Mouse (Mus musculus) MEL-GATA-1-ER (cell line): ENCODE results near the gene Mall.

Experiments
- DNase-seq: peaks from one replicate; pipeline ENCODE4 v3.0.0-alpha.2; 2012; ENCODE audit warnings: low read depth; ENCODE audit errors: extremely low read depth

Mall gene

GRCm38 (mm10) chr2:127730301-127730997, 717 bp upstream of the Mall start:
- DNase-seq = no peak

DNA sequence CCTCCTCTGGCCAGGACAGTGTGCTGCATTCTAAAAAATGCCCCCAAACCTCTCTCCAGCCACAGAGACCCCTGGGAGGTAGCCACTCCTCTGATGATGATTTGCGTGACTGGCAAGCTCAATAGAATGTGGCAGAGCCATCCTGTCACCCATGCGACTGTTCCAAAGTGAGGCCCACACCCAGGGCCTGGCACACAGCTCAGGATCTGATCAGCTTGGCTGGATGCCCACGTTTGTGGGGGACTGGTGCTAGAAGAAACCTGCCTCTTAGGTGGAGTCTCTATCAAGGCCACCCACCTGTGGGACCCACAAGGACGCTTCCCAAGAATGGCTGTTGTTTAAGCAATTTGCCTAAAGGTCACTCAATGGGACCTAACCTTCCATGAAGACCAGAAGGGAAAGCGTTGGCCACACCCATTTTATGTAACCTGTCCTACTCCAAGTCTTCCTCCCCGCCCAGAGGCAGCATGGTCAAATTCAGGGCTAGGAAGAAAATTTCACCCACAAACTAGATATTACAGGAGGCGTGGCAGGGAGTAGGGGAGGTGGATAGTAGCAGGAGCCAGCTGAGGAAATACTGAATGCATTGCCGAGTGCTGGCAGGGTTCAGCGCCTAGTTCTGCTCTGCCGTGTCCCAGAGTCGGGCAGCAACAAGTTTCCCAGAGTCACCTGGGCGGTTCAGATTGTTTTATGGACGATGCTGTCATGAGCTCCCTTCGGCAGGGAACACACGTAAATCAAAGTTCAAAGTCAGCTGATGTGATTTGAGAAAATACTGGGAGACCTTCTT, 876 bp downstream of the Mall start:
- DNase-seq = no peak

DNA sequence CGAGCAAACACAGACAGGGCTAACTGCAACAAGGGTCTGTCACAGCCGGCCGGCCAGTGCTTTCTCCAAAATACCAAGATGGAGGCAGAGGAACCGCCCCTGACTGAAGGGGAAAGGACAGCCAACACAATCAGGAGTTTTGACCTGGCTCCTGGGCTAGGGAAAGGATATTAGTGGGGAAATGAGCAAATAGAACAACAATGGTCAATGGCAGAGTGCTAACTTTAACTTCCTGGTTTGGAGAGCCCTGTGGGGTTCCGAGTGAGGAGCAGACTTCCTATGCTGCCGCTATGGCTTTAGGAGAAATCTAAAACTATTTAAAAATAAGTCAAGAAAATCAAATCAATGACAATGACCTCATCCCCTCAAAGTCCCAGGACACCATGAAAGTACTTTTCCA, 1.6 kb downstream of the Mall start:
- DNase-seq = no peak

DNA sequence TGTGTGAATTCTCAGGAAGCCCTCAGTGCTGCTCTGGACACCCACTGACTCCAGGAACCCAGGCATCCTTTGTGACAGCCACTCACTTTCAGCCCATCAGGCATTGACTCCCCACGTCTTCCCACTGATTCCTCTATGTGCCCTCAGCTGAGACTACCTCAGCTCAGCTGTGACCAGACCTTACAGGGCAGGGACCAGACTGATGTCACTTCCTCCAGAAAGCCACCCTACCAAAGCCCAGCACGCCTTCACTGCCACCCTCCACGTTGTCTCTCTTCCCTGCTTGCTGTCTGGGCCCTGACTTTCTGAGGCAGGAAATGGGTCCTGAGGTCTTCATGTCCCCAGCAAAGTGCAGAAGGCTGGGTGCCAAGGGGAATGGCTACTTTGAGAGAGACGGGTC, 6.5 kb downstream of the Mall start:
- DNase-seq = no peak

- no peak for DNase-seq
Observed at GRCm38 (mm10) chr2:127722176-127722892, 7.4 kb downstream of the Mall start.

DNA sequence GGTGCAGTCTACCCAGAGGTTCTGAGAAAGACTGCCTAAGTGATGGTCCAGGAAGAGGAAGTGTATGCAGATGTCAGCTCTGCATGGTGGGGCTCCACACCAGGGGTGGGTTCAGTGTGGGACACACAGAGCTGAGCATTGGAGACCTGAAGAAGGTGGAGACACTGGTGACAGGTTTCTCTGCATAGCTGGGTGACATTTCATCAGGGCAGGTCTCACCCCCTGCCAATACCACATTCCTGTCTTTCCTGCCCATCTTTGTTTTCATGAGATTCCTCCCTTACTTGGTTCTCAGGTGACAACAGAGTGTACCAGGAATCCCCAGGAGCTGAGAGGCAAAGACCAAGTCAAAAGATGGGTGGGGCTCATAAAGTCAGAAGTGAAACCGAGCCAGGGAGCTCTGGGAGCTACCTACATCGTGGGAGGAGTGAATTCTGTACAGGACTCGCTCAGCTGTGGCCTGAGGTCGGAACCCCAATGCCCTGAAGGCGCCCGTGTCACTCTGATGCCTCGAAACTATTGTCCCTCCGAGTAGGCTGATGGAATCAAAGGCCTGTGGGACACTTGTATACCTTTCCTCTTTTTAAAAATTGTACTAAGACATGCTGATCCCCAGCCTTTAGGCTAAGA, 10.8 kb downstream of the Mall start:
- no peak for DNase-seq

- DNase-seq = no peak
Observed at GRCm38 (mm10) chr2:127714726-127715125, 15.0 kb downstream of the Mall start.

DNA sequence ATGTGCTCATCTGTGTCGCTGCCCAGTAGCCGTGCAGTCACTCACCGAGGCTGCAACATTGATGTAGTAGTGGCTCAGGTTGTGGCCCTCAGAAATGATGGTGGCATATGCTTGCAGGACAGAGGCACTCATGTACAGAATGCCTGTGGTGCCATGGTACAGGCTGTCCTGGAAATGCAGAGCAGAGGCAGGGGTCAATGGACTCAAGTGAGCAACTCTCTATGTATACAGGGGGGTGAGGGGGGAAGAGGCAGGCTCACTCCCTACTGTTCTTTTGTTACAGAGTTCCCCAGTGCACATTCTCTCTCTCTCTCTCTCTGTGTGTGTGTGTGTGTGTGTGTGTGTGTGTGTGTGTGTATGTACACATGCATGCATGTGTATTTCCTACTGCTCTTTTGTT, 20.9 kb downstream of the Mall start:
- DNase-seq = no peak

DNA sequence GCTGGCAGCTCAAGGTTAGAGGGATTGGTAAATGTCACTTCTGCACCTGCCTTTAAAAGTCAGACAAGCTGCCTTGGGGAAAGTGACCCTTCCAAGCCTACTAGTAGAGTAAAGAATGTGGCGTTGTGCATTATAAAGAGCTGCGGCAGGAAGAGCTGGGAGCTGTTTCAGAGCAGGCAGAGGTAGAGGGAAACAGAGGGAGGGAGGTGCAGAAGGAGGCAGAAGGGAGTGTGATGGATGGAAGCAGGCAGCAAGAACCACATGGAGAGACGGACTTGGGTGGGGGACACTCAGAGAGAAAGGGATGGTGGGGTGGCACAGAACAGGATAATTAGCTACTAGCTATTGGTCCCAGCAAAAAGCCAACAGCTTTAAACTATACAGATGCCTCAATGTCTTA, 21.7 kb downstream of the Mall start:
- DNase-seq = no peak

DNA sequence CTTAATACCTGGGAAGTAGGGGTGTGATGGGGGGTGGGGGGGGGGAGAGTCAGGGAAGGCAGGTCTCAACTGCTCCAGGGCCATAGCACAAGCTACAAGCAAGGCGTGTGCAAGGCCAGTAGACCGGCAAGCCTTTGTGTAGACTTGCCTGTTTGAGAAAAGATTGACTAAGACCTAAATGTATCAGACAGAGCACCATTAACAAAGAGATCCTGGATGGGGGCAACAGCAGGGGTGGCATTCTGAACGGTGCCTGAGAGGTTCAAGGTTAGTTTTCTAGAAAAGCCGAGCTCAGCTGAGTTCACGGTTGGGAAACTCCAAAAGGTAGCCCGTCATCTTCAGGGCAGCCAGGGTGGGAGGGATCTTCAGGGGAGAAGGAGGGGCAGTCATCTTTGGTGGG, 24.5 kb downstream of the Mall start:
- DNase-seq = no peak

GRCm38 (mm10) chr2:127689239-127689638, 40.5 kb downstream of the Mall start:
- no peak for DNase-seq

DNA sequence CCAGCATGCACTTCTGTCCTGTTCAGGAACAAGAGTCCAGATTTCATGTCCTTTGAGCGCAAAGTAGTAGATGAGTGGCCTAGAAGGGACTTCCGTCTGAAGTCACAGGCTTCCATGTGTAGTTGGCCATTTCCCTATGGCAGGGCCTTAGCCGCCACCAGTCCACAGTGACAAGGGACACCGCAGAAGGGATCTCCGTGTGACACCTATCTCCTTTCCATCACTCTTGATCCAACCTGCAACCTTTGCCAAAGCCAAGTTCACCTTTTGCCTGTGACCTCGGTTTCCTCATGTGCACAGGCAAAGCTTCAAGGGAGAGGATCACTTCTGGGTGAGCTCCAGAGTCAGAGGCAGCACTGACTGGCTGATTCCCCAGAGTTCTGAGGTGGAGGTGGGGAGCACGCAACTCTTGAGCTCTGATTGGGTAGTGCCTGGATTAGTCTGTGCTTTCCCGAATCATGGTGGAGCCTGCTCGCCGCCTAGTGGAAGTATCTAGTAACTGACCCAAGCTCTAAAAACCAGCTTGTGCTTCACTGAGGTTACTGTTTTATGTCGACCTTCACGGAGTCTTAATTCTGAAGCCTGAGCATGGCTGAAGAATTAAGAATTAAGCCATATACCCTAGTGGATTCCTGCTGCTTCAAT, 45.9 kb downstream of the Mall start:
- peak; percentile 84 for DNase-seq

DNA sequence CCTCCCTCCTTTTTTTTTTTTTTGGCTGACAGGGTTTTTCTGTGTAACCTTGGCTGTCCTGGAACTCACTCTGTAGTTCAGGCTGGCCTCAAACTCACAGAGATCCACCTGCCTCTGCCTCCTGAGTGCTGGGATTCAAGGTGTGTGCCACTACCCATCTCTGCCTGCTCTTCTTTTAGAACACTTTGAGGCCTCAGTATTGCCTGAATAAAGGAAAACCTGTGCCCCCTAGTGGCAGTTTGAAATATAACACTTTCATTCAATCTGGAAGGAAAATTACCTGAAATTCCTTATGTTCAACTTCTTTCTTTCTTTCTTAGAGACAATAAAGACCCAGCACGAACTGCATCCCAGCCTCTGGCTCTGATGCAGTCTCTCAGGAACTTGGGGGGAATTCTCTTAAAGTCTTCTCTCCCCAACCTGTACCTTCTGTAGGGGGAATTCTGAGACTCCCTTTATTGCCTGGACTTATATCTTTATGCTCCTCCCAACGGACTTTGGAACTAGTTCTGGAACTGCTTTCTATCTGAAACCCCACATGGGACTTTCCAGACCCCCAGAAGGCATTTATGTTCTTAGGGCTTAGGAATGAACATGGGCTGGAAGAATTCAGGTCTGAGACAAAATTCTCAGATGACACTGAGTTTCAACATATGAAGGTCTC, 61.8 kb downstream of the Mall start:
- peak; percentile 17 for DNase-seq

DNA sequence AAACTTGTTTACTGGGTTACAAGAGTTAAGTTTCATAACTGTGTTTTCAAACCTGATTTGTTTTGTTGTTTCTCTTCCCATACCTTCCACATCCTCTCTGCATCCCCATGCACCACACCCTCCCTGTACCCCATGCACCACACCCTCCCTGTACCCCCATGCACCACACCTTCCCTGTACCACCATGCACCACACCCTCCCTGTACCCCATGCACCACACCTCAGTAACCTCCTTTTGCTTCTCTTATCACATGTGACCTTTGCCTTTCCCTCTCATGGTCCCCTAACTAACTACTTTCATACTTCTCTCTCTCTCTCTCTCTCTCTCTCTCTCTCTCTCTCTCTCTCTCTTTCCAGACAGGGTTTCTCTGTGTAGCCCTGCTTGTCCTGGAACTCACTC, 62.7 kb downstream of the Mall start:
- DNase-seq = no peak

DNA sequence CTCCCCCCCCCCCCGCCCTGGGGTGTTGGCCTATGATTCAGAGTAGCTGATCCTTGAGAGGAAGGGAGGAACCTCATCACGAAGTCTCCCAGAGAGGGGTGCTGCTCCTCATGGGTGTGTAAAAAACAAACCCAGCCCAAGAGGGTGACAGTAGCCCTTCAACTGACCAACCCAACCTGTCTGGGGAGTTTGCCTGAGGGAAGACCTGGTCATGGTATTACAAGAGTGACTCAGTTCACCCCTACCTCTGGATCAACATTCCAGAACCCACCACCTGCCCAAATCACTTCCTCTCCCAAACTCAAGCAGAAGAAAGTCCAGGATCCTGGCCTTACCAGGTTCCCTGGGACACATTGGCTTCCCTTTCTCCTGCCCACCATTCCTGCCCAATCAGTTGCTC, 67.0 kb downstream of the Mall start:
- no peak for DNase-seq

DNA sequence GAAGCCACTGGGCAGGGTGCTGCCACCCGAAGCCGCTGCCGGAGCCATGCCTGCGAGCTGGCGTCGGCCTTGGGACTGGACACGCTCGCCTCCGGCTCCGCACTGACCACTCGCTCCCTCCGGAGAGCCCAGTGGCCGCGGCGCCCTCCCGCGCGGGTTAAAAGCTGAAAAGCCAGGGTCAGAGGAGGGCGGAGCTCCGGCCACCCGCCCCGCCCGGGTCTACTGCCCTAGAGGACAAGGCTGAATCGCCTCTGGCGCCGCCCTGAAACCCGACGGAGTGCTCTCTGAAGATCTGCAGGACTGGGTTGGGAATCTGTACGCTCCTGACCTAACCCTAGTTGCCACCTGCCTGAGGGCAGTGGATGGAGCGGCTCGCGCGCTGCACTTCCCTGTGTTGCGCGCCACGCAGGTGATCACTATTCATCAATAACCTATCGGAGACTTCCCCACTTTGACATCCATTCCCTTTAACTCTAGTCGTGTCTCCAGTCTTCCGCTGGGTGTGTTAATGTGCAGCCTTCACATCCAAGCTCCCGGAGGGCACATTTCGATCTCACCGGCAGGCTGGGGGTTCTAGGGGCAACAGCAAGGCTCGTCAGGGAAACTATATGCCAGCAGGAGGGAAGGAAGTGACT, 73.5 kb downstream of the Mall start, which contains the start of gene Mal:
Gene Mal (minus strand): TSS at position 610 of the 635 bp plus-strand sequence.
- DNase-seq = no peak

DNA sequence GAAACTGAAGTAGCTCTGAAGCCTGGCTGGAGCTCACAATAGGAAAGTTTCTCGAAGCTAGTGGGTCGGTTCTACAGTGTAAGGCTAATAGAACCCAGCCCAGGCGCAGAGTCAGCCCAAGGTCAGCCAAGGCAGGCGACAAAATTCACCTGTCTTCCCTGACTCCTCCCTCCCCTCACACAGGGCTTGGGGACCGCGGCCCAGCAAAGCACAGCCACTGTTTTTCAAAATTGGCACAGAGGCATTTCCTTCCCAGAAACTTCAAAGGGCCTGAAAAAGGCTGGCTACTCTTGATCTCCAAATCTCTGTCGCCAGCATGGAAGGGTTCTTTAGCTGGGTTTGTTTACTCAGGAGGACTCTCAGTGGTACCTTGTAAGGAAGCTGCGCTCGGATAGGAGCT, 74.3 kb downstream of the Mall start:
- DNase-seq = no peak

DNA sequence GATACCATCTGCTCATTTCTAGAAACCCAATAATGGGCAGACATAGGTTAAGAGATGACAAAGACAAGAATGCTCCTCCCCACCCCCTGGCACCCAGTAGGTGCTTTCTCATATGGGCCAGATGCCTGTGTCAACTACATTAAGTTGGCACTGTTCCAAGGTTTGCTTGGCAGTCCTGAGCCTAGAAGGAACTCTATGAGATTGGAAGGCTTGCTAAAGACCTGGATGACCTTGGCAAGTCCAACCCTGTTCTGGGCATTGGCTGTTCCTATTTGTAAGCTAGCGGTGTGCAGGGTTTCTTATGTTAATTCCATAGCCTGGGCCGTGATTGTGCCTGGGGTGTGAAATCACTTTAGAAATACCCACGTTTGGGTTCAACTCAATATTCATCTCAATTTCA, 74.9 kb downstream of the Mall start:
- no peak for DNase-seq
